Mouse (Mus musculus): ENCODE data around the gene Styx. TPM values are rescaled to one million over a fixed set of nuclear protein-coding genes. Genes with fewer than 3 reads are reported as not detected.

Gene Styx
- polyA plus RNA-seq, 1 experiment from 2014 or later = 65.3 TPM

DNA sequence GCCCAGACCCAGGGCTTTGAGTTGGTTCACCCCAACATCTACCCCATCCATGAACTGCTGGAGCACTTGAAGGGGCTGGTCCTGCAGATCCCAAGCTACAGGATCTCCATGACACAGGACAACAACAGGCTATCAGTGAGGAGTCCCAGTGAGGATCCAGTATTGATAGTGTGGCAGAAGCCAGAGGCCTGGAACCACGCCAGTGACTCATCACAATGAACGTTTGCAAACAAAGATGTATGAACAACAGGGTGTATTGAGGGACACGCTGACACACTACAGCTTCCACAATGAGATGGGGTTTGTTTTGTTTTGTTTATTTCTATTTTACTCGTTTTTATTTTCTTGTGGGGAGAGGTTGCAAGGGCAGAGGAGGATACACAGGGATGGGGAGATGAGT lies 71.5 kb downstream of the Styx start:
- no peaks in the 10 kb centered on the region for H3K36me3 ChIP-seq
- no peak overlapping the region for H3K4me2 ChIP-seq (replicated peaks)
- no peak overlapping the region for H3K9ac ChIP-seq (replicated peaks)
- H3K9me3 ChIP-seq = 0 out of 2 replicates have a peak, but pooled peaks cover 6% of the 10 kb centered on the region
- H3K27me3 ChIP-seq = no peaks in the 10 kb centered on the region
- WGBS = 61% methylated on average over 4 of the region's 4 CpGs
- no peak overlapping the region for H3K27ac ChIP-seq (replicated peaks)
- H3K4me3 ChIP-seq = no peak overlapping the region
- no peak for ATAC-seq (replicated peaks)
- H3K4me1 ChIP-seq = no peaks in the 10 kb centered on the region

DNA sequence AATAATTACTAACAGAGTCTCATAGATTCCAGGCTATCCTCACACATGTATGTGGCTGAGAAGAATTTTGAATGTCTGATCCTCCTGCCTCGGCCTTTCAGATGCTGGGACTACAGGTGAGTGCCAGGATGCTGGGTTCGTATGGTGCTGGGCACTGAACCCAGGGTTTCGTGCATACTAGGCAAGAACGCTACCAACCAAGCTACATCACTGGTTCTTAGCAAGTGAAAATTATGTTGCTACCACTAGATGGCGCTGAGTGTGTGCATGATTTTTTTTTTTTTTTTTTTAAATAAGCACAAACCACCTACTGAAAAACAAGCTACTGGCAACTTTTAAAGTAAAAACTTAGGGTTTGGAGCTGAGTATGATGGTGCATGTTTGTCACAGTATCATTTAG lies 72.3 kb downstream of the Styx start:
- Histone ChIP-seq H3K4me1 (no peaks in the 10 kb centered on the region), H3K27ac (replicated peaks) (no peak overlapping the region), H3K4me2 (replicated peaks) (no peak overlapping the region), H3K36me3 (no peaks in the 10 kb centered on the region), H3K9ac (replicated peaks) (no peak overlapping the region), H3K9me3 (0 out of 2 replicates have a peak, but pooled peaks cover 6% of the 10 kb centered on the region), H3K4me3 (no peak overlapping the region), H3K27me3 (no peaks in the 10 kb centered on the region)
- ATAC-seq (replicated peaks) = peak; percentile 87
- 12% methylated on average over 5 of the region's 5 CpGs for whole genome bisulfite sequencing

GRCm38 (mm10) chr14:45430066-45430842 lies 79.4 kb downstream of the Styx start:
- Histone ChIP-seq H3K4me3 (no peak overlapping the region), H3K27me3 (no peaks in the 10 kb centered on the region), H3K4me1 (no peaks in the 10 kb centered on the region), H3K4me2 (replicated peaks) (no peak overlapping the region), H3K36me3 (no peaks in the 10 kb centered on the region), H3K9me3 (0 out of 2 replicates have a peak, but pooled peaks cover 11% of the 10 kb centered on the region), H3K27ac (replicated peaks) (no peak overlapping the region), H3K9ac (replicated peaks) (no peak overlapping the region)
- ATAC-seq (replicated peaks) = no peak
- WGBS = 90% methylated on average over 13 of the region's 13 CpGs

- 76% methylated on average over 4 of the region's 4 CpGs for WGBS
- Histone ChIP-seq H3K27me3 (no peaks in the 10 kb centered on the region), H3K4me3 (no peak overlapping the region), H3K4me1 (no peaks in the 10 kb centered on the region), H3K4me2 (replicated peaks) (no peak overlapping the region), H3K9me3 (0 out of 2 replicates have a peak, but pooled peaks cover 5% of the 10 kb centered on the region), H3K9ac (replicated peaks) (no peak overlapping the region), H3K36me3 (no peaks in the 10 kb centered on the region), H3K27ac (replicated peaks) (no peak overlapping the region)
- no peak for ATAC-seq (replicated peaks)
Observed at GRCm38 (mm10) chr14:45432003-45432402, 81.1 kb downstream of the Styx start.

DNA sequence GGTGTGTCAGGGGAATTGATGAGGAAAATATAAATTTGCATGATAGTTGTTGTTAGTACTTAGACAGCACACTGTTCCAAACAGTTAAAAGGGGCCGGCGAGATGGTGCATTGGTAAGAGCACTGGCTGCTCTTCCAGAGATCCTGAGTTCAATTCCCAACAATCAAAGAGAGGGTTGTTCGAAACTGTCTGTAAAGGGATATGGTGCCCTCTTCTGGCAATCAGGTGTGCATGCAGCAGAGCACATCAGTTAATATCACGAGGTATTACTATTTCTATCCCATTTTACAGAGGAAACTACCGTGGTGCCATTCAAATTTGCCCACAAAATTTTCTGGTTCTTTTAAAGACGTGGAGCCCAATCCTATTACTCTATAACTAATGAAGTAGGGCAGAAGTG lies 83.3 kb downstream of the Styx start:
- 0 out of 2 replicates have a peak, but pooled peaks cover 5% of the 10 kb centered on the region for H3K9me3 ChIP-seq
- H3K4me2 ChIP-seq (replicated peaks) = no peak overlapping the region
- H3K4me3 ChIP-seq = no peak overlapping the region
- no peak overlapping the region for H3K9ac ChIP-seq (replicated peaks)
- ATAC-seq (replicated peaks) = no peak
- 75% methylated on average over 6 of the region's 6 CpGs for WGBS
- no peaks in the 10 kb centered on the region for H3K27me3 ChIP-seq
- no peak overlapping the region for H3K27ac ChIP-seq (replicated peaks)
- no peaks in the 10 kb centered on the region for H3K36me3 ChIP-seq
- no peaks in the 10 kb centered on the region for H3K4me1 ChIP-seq

GRCm38 (mm10) chr14:45438250-45438930 lies 87.5 kb downstream of the Styx start:
- no peaks in the 10 kb centered on the region for H3K36me3 ChIP-seq
- H3K27me3 ChIP-seq = no peaks in the 10 kb centered on the region
- 80% methylated on average over 19 of the region's 19 CpGs for WGBS
- no peaks in the 10 kb centered on the region for H3K9me3 ChIP-seq
- H3K4me2 ChIP-seq (replicated peaks) = no peak overlapping the region
- H3K9ac ChIP-seq (replicated peaks) = no peak overlapping the region
- no peaks in the 10 kb centered on the region for H3K4me1 ChIP-seq
- ATAC-seq (replicated peaks) = no peak
- no peak overlapping the region for H3K4me3 ChIP-seq
- H3K27ac ChIP-seq (replicated peaks) = no peak overlapping the region

GRCm38 (mm10) chr14:45438931-45439275 lies 88.0 kb downstream of the Styx start:
- Histone ChIP-seq H3K9me3 (no peaks in the 10 kb centered on the region), H3K4me1 (no peaks in the 10 kb centered on the region), H3K4me2 (replicated peaks) (no peak overlapping the region), H3K9ac (replicated peaks) (no peak overlapping the region), H3K27ac (replicated peaks) (no peak overlapping the region), H3K4me3 (no peak overlapping the region), H3K27me3 (no peaks in the 10 kb centered on the region), H3K36me3 (no peaks in the 10 kb centered on the region)
- no peak for ATAC-seq (replicated peaks)
- WGBS = 78% methylated on average over 2 of the region's 2 CpGs

GRCm38 (mm10) chr14:45439387-45439786 lies 88.5 kb downstream of the Styx start:
- WGBS = 78% methylated on average over 9 of the region's 9 CpGs
- H3K4me3 ChIP-seq = no peak overlapping the region
- no peak for ATAC-seq (replicated peaks)

GRCm38 (mm10) chr14:45441291-45441690 lies 90.4 kb downstream of the Styx start:
- WGBS = 86% methylated on average over 6 of the region's 6 CpGs
- no peaks in the 10 kb centered on the region for H3K9me3 ChIP-seq
- H3K4me3 ChIP-seq = no peak overlapping the region
- no peak for ATAC-seq (replicated peaks)
- no peak overlapping the region for H3K27ac ChIP-seq (replicated peaks)
- H3K27me3 ChIP-seq = no peaks in the 10 kb centered on the region
- no peaks in the 10 kb centered on the region for H3K4me1 ChIP-seq
- H3K4me2 ChIP-seq (replicated peaks) = no peak overlapping the region
- H3K36me3 ChIP-seq = no peaks in the 10 kb centered on the region
- H3K9ac ChIP-seq (replicated peaks) = no peak overlapping the region

More at GRCm38 (mm10) chr14:45439387-45439786, 88.5 kb downstream of the Styx start:
- no peak overlapping the region for H3K4me2 ChIP-seq (replicated peaks)
- no peaks in the 10 kb centered on the region for H3K9me3 ChIP-seq
- H3K27ac ChIP-seq (replicated peaks) = no peak overlapping the region
- H3K4me1 ChIP-seq = no peaks in the 10 kb centered on the region
- no peaks in the 10 kb centered on the region for H3K27me3 ChIP-seq
- H3K9ac ChIP-seq (replicated peaks) = no peak overlapping the region
- no peaks in the 10 kb centered on the region for H3K36me3 ChIP-seq

DNA sequence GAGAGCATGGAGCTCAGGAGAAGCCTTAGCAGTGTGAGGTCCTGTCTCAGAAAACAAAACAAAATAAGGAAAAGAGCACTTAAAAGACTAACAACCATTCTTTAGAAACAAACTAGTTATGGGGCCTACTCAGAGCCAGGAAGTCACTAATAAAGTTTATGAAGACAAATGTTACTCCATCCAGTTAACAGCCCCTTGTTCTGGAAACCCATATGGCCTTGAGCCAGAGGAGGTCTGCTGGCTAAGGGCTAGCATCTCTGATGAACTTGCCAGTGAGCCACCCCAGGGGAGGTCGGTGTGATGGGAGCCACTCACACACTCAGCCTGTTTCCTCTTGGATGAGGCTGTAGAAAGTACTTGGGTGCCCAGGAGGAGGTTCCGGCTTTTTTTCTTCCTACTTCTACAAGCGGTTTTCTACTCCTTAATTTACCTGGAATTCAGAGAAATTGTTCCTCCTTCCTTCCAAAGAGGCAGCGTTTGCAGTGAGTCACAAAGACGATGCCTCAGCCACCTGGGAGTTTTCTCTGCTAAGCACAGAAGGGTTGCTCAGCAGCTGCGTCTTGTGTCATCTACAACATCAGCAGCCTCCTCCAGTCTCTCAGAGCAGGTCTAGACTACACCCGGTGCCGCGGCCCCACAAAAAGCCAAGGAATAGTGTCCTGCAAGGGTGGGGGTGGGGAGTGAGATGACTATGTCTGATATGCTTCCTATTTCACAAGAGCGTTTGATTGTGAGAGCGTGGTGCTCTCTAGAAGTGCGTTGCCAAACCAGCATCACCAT lies 92.1 kb downstream of the Styx start:
- H3K9me3 ChIP-seq = no peaks in the 10 kb centered on the region
- no peaks in the 10 kb centered on the region for H3K36me3 ChIP-seq
- WGBS = 83% methylated on average over 12 of the region's 12 CpGs
- H3K27ac ChIP-seq (replicated peaks) = no peak overlapping the region
- H3K4me3 ChIP-seq = no peak overlapping the region
- H3K9ac ChIP-seq (replicated peaks) = no peak overlapping the region
- ATAC-seq (replicated peaks) = no peak
- H3K27me3 ChIP-seq = no peaks in the 10 kb centered on the region
- H3K4me1 ChIP-seq = no peaks in the 10 kb centered on the region
- no peak overlapping the region for H3K4me2 ChIP-seq (replicated peaks)

DNA sequence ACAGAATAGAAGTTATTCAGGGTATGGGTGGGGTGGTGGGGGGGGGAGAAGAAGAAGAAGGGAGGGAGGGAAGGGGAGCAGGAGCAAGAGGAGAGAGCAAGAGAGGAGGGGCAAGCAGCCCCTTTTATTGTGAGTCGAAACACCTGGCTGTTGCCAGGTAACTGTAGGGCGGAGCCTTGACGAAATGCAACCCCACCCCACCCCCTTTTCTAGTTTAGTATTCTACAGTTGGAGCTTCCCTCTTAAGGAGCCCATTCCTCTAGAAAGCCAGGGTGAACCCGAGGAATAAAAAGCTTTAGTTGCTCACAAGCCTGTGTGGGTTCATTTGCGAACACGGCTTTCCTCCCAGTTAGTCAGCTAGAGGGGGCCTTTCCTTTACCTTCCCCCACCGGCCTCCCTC lies 94.0 kb downstream of the Styx start:
- Histone ChIP-seq H3K9ac (replicated peaks) (no peak overlapping the region), H3K9me3 (no peaks in the 10 kb centered on the region), H3K27me3 (no peaks in the 10 kb centered on the region), H3K27ac (replicated peaks) (no peak overlapping the region), H3K4me2 (replicated peaks) (no peak overlapping the region), H3K4me1 (no peaks in the 10 kb centered on the region), H3K4me3 (no peak overlapping the region), H3K36me3 (no peaks in the 10 kb centered on the region)
- WGBS = 56% methylated on average over 7 of the region's 7 CpGs
- ATAC-seq (replicated peaks) = no peak

- H3K4me1 ChIP-seq = no peaks in the 10 kb centered on the region
Observed at GRCm38 (mm10) chr14:45445445-45445844, 94.6 kb downstream of the Styx start.

More at GRCm38 (mm10) chr14:45445445-45445844, 94.6 kb downstream of the Styx start:
- no peaks in the 10 kb centered on the region for H3K36me3 ChIP-seq
- no peak overlapping the region for H3K4me3 ChIP-seq
- H3K27ac ChIP-seq (replicated peaks) = no peak overlapping the region
- WGBS = 72% methylated on average over 12 of the region's 12 CpGs
- no peaks in the 10 kb centered on the region for H3K9me3 ChIP-seq
- no peaks in the 10 kb centered on the region for H3K27me3 ChIP-seq
- no peak overlapping the region for H3K4me2 ChIP-seq (replicated peaks)
- no peak overlapping the region for H3K9ac ChIP-seq (replicated peaks)
- ATAC-seq (replicated peaks) = no peak

Data from forebrain, embryonic 15.5 days (tissue).